Mouse (Mus musculus) intestine, embryonic 16.5 days (tissue): ENCODE results near the gene Mif4gd. TPM values are rescaled to one million over a fixed set of nuclear protein-coding genes. Genes with fewer than 3 reads are reported as not detected.
A peak's percentile ranks its signal among the peaks of the same experiment; 100 is the strongest.

Experiments used
- ATAC-seq: fragments of 200-750 bp; cut with Nextera tagmentation; 2 replicates; pipeline ENCODE4 v1.8.0; 2017; ENCODE audit warnings: moderate TSS enrichment, moderate library complexity
- H3K27ac ChIP-seq: fragments of 300-500 bp; sonication (generic); 2 replicates; pipeline ENCODE4 v1.5.1; 2014; ENCODE audit warnings: mild to moderate bottlenecking, low read length
- H3K27me3 ChIP-seq: fragments of 300-500 bp; sonication (generic); replicated peaks from 2 replicates; pipeline ENCODE4 v1.6.1; 2014; ENCODE audit warnings: low read length, control low read depth, mixed read lengths; ENCODE audit not compliant: control insufficient read depth, insufficient read depth
- H3K36me3 ChIP-seq: fragments of 300-500 bp; sonication (generic); 2 replicates; pipeline ENCODE4 v1.6.1; 2014; ENCODE audit warnings: low read length, control low read depth; ENCODE audit not compliant: control insufficient read depth, insufficient read depth
- H3K4me1 ChIP-seq: fragments of 300-500 bp; sonication (generic); 2 replicates; pipeline ENCODE4 v1.6.1; 2014; ENCODE audit warnings: low read length, control low read depth, mixed read lengths; ENCODE audit not compliant: control insufficient read depth, insufficient read depth
- H3K4me2 ChIP-seq: fragments of 300-500 bp; sonication (generic); 2 replicates; pipeline ENCODE4 v1.6.1; 2014; ENCODE audit warnings: low read depth, low read length, control low read depth
- H3K4me3 ChIP-seq: fragments of 300-500 bp; sonication (generic); 2 replicates; pipeline ENCODE4 v1.5.1; 2014; ENCODE audit warnings: mild to moderate bottlenecking, low read length
- H3K9ac ChIP-seq: fragments of 300-500 bp; sonication (generic); 2 replicates; pipeline ENCODE4 v1.6.1; 2014; ENCODE audit warnings: low read depth, low read length
- H3K9me3 ChIP-seq: fragments of 300-500 bp; sonication (generic); 2 replicates; pipeline ENCODE4 v1.6.1; 2016; ENCODE audit warnings: low read length, control low read depth; ENCODE audit not compliant: control insufficient read depth
- WGBS: fragments of 180-500 bp; shearing (Covaris S2); extraction: QIAGEN DNeasy Blood & Tissue Kit; methylation state at CpG from one replicate; pipeline ENCODE4 v1.1.7; 2014; 5-methylcytosine and 5-hydroxymethylcytosine counted together
- polyA plus RNA-seq: library from polyadenylated mRNA; unstranded; fragments of >200 nt; fragmentation: Nextera tagmentation; extraction: Ambion mirVana; gene quantifications from 2 replicates; pipeline ENCODE4 v1.2.1, GENCODE M21; 2015

Mif4gd gene
- polyA plus RNA-seq, 1 experiment from 2014 or later: 34.5 TPM

GRCm38 (mm10) chr11:115644308-115644707, 31.5 kb upstream of the Mif4gd start:
- no peak overlapping the region for H3K9ac ChIP-seq

GRCm38 (mm10) chr11:115643265-115643664, 30.5 kb upstream of the Mif4gd start:
- Histone ChIP-seq H3K9ac (no peak overlapping the region; the same call in 1 of the 2 replicates), H3K27me3 (no peaks in the 10 kb centered on the region), H3K36me3 (no peaks in the 10 kb centered on the region), H3K4me2 (no peak overlapping the region), H3K27ac (no peak overlapping the region), H3K4me3 (no peak overlapping the region), H3K9me3 (no peaks in the 10 kb centered on the region), H3K4me1 (peaks cover 7% of the 10 kb centered on the region)
- WGBS: 75% methylated on average over 10 of the region's 10 CpGs
- ATAC-seq: no peak

More at GRCm38 (mm10) chr11:115644308-115644707, 31.5 kb upstream of the Mif4gd start:
- Histone ChIP-seq H3K9me3 (no peaks in the 10 kb centered on the region), H3K27me3 (no peaks in the 10 kb centered on the region), H3K4me1 (peaks cover 4% of the 10 kb centered on the region), H3K27ac (no peak overlapping the region), H3K36me3 (no peaks in the 10 kb centered on the region), H3K4me3 (no peak overlapping the region), H3K4me2 (no peak overlapping the region)
- 90% methylated on average over 13 of the region's 13 CpGs for WGBS
- no peak for ATAC-seq

- no peak overlapping the region for H3K27ac ChIP-seq
- 94% methylated on average over 2 of the region's 2 CpGs for WGBS
- no peaks in the 10 kb centered on the region for H3K36me3 ChIP-seq
- no peak overlapping the region for H3K4me2 ChIP-seq
- H3K4me1 ChIP-seq: peaks cover 7% of the 10 kb centered on the region
- H3K4me3 ChIP-seq: no peak overlapping the region
- H3K9ac ChIP-seq: no peak overlapping the region
- no peaks in the 10 kb centered on the region for H3K27me3 ChIP-seq
- no peak for ATAC-seq
- no peaks in the 10 kb centered on the region for H3K9me3 ChIP-seq
Measured at GRCm38 (mm10) chr11:115642705-115643104, 29.9 kb upstream of the Mif4gd start.

GRCm38 (mm10) chr11:115641664-115642036, 28.9 kb upstream of the Mif4gd start:
- ATAC-seq: no peak
- no peak overlapping the region for H3K4me3 ChIP-seq
- H3K9ac ChIP-seq: no peak overlapping the region
- peaks cover 7% of the 10 kb centered on the region for H3K4me1 ChIP-seq
- H3K9me3 ChIP-seq: no peaks in the 10 kb centered on the region
- H3K36me3 ChIP-seq: no peaks in the 10 kb centered on the region
- H3K27me3 ChIP-seq: no peaks in the 10 kb centered on the region
- WGBS: 91% methylated on average over 4 of the region's 4 CpGs
- no peak overlapping the region for H3K4me2 ChIP-seq
- no peak overlapping the region for H3K27ac ChIP-seq

- 52% methylated on average over 14 of the region's 14 CpGs for WGBS
- no peak overlapping the region for H3K9ac ChIP-seq
- no peak for ATAC-seq
Measured at GRCm38 (mm10) chr11:115640978-115641663, 28.4 kb upstream of the Mif4gd start.

GRCm38 (mm10) chr11:115640311-115640828, 27.6 kb upstream of the Mif4gd start:
- Histone ChIP-seq H3K9me3 (no peaks in the 10 kb centered on the region), H3K4me1 (peaks cover 7% of the 10 kb centered on the region), H3K36me3 (no peaks in the 10 kb centered on the region), H3K9ac (no peak overlapping the region), H3K27me3 (no peaks in the 10 kb centered on the region), H3K4me2 (no peak overlapping the region), H3K4me3 (no peak overlapping the region), H3K27ac (no peak overlapping the region)
- ATAC-seq: no peak
- WGBS: 81% methylated on average over 3 of the region's 4 CpGs

More at GRCm38 (mm10) chr11:115640978-115641663, 28.4 kb upstream of the Mif4gd start:
- Histone ChIP-seq H3K9me3 (no peaks in the 10 kb centered on the region), H3K27ac (no peak overlapping the region), H3K27me3 (no peaks in the 10 kb centered on the region), H3K36me3 (no peaks in the 10 kb centered on the region), H3K4me1 (peaks cover 7% of the 10 kb centered on the region), H3K4me3 (no peak overlapping the region), H3K4me2 (no peak overlapping the region)

- no peak overlapping the region for H3K4me3 ChIP-seq
- H3K27me3 ChIP-seq: no peaks in the 10 kb centered on the region
- H3K9ac ChIP-seq: peak overlapping the region; percentile 24; the same call in 1 of the 2 replicates
- no peak overlapping the region for H3K4me2 ChIP-seq
- 70% methylated on average over 4 of the region's 4 CpGs for WGBS
- no peaks in the 10 kb centered on the region for H3K36me3 ChIP-seq
- H3K9me3 ChIP-seq: no peaks in the 10 kb centered on the region
- peaks cover 7% of the 10 kb centered on the region for H3K4me1 ChIP-seq
- H3K27ac ChIP-seq: peak overlapping the region; percentile 69
- ATAC-seq: 0 out of 2 replicates have a peak, but pooled peaks have one; percentile 21
Measured at GRCm38 (mm10) chr11:115639540-115639939, 26.8 kb upstream of the Mif4gd start.

GRCm38 (mm10) chr11:115638498-115639409, 26.0 kb upstream of the Mif4gd start:
- Histone ChIP-seq H3K4me2 (no peak overlapping the region), H3K27me3 (no peaks in the 10 kb centered on the region), H3K27ac (peak overlapping the region; percentile 69), H3K9ac (peak overlapping the region; percentile 24), H3K4me3 (no peak overlapping the region), H3K4me1 (peaks cover 7% of the 10 kb centered on the region), H3K9me3 (no peaks in the 10 kb centered on the region), H3K36me3 (no peaks in the 10 kb centered on the region)
- WGBS: 67% methylated on average over 5 of the region's 5 CpGs
- ATAC-seq: peak; percentile 86

GRCm38 (mm10) chr11:115636960-115637359, 24.2 kb upstream of the Mif4gd start:
- Histone ChIP-seq H3K4me1 (peaks cover 7% of the 10 kb centered on the region), H3K27ac (no peak overlapping the region), H3K9ac (no peak overlapping the region), H3K36me3 (no peaks in the 10 kb centered on the region), H3K27me3 (no peaks in the 10 kb centered on the region), H3K4me3 (no peak overlapping the region), H3K9me3 (no peaks in the 10 kb centered on the region), H3K4me2 (no peak overlapping the region)
- ATAC-seq: no peak
- 76% methylated on average over 3 of the region's 3 CpGs for WGBS
